Mouse (Mus musculus): ENCODE measurements around the gene Ntf3. TPM values are rescaled to one million over a fixed set of nuclear protein-coding genes. Genes with fewer than 3 reads are reported as not detected.
A peak's percentile ranks its signal among the peaks of the same experiment; 100 is the strongest.

Ntf3 gene
- polyA plus RNA-seq, 1 experiment from 2014 or later, result 7.0 TPM

GRCm38 (mm10) chr6:126114934-126115633, 51.6 kb downstream of the Ntf3 start:
- Histone ChIP-seq H3K9ac (replicated peaks) (no peak overlapping the region), H3K27me3 (no peaks in the 10 kb centered on the region), H3K36me3 (no peaks in the 10 kb centered on the region), H3K27ac (replicated peaks) (no peak overlapping the region), H3K4me1 (no peaks in the 10 kb centered on the region), H3K4me2 (replicated peaks) (no peak overlapping the region), H3K9me3 (no peaks in the 10 kb centered on the region), H3K4me3 (no peak overlapping the region)
- WGBS, result 50% methylated on average over 10 of the region's 10 CpGs
- no peak for ATAC-seq (replicated peaks)

- no peak for ATAC-seq (replicated peaks)
- Histone ChIP-seq H3K4me3 (no peak overlapping the region), H3K9ac (replicated peaks) (no peak overlapping the region), H3K27ac (replicated peaks) (no peak overlapping the region), H3K4me1 (no peaks in the 10 kb centered on the region; the same call in 1 of the 2 replicates), H3K9me3 (no peaks in the 10 kb centered on the region), H3K27me3 (no peaks in the 10 kb centered on the region), H3K4me2 (replicated peaks) (no peak overlapping the region), H3K36me3 (no peaks in the 10 kb centered on the region)
- WGBS, result 87% methylated on average over 15 of the region's 15 CpGs
Observed at GRCm38 (mm10) chr6:126110892-126111835, 55.5 kb downstream of the Ntf3 start.

- no peak overlapping the region for H3K9ac ChIP-seq (replicated peaks)
- no peaks in the 10 kb centered on the region; the same call in 1 of the 2 replicates for H3K4me1 ChIP-seq
- WGBS, result 67% methylated on average over 5 of the region's 5 CpGs
- no peaks in the 10 kb centered on the region for H3K9me3 ChIP-seq
- no peaks in the 10 kb centered on the region for H3K27me3 ChIP-seq
- no peak overlapping the region for H3K27ac ChIP-seq (replicated peaks)
- H3K4me3 ChIP-seq, result no peak overlapping the region
- ATAC-seq (replicated peaks), result no peak
- H3K4me2 ChIP-seq (replicated peaks), result no peak overlapping the region
- no peaks in the 10 kb centered on the region for H3K36me3 ChIP-seq
Observed at GRCm38 (mm10) chr6:126109184-126109583, 57.5 kb downstream of the Ntf3 start.

- no peak overlapping the region for H3K27ac ChIP-seq (replicated peaks)
- WGBS, result 84% methylated on average over 2 of the region's 2 CpGs
- no peaks in the 10 kb centered on the region for H3K27me3 ChIP-seq
- H3K9me3 ChIP-seq, result no peaks in the 10 kb centered on the region
- no peak overlapping the region for H3K9ac ChIP-seq (replicated peaks)
- no peaks in the 10 kb centered on the region for H3K36me3 ChIP-seq
- H3K4me2 ChIP-seq (replicated peaks), result no peak overlapping the region
- ATAC-seq (replicated peaks), result no peak
- no peak overlapping the region for H3K4me3 ChIP-seq
- no peaks in the 10 kb centered on the region; the same call in 1 of the 2 replicates for H3K4me1 ChIP-seq
Observed at GRCm38 (mm10) chr6:126108771-126109170, 57.9 kb downstream of the Ntf3 start.

- no peaks in the 10 kb centered on the region; the same call in 1 of the 2 replicates for H3K4me1 ChIP-seq
- no peak overlapping the region for H3K4me2 ChIP-seq (replicated peaks)
- no peak overlapping the region for H3K27ac ChIP-seq (replicated peaks)
- no peaks in the 10 kb centered on the region for H3K9me3 ChIP-seq
- no peaks in the 10 kb centered on the region for H3K27me3 ChIP-seq
- H3K36me3 ChIP-seq, result no peaks in the 10 kb centered on the region
- no peak for ATAC-seq (replicated peaks)
- 61% methylated on average over 2 of the region's 2 CpGs for WGBS
- H3K9ac ChIP-seq (replicated peaks), result no peak overlapping the region
- no peak overlapping the region for H3K4me3 ChIP-seq
Observed at GRCm38 (mm10) chr6:126107398-126107797, 59.3 kb downstream of the Ntf3 start.

- 60% methylated on average over 2 of the region's 2 CpGs for WGBS
- no peaks in the 10 kb centered on the region for H3K27me3 ChIP-seq
- no peaks in the 10 kb centered on the region for H3K36me3 ChIP-seq
- no peak overlapping the region for H3K27ac ChIP-seq (replicated peaks)
- peak; percentile 48; the same call in 1 of the 2 replicates for ATAC-seq (replicated peaks)
- no peak overlapping the region for H3K4me2 ChIP-seq (replicated peaks)
- no peak overlapping the region for H3K9ac ChIP-seq (replicated peaks)
- no peak overlapping the region for H3K4me3 ChIP-seq
- H3K4me1 ChIP-seq, result no peaks in the 10 kb centered on the region; the same call in 1 of the 2 replicates
- no peaks in the 10 kb centered on the region for H3K9me3 ChIP-seq
Observed at GRCm38 (mm10) chr6:126106798-126107173, 59.9 kb downstream of the Ntf3 start.

GRCm38 (mm10) chr6:126106051-126106797, 60.5 kb downstream of the Ntf3 start:
- 71% methylated on average over 7 of the region's 7 CpGs for WGBS
- H3K9me3 ChIP-seq, result no peaks in the 10 kb centered on the region
- H3K27ac ChIP-seq (replicated peaks), result no peak overlapping the region
- no peaks in the 10 kb centered on the region; the same call in 1 of the 2 replicates for H3K4me1 ChIP-seq
- no peaks in the 10 kb centered on the region for H3K36me3 ChIP-seq
- H3K27me3 ChIP-seq, result no peaks in the 10 kb centered on the region
- peak; percentile 82 for ATAC-seq (replicated peaks)
- no peak overlapping the region for H3K9ac ChIP-seq (replicated peaks)
- H3K4me3 ChIP-seq, result no peak overlapping the region
- H3K4me2 ChIP-seq (replicated peaks), result no peak overlapping the region

GRCm38 (mm10) chr6:126105083-126105740, 61.5 kb downstream of the Ntf3 start:
- no peak for ATAC-seq (replicated peaks)
- no peaks in the 10 kb centered on the region for H3K27me3 ChIP-seq
- H3K4me2 ChIP-seq (replicated peaks), result no peak overlapping the region
- WGBS, result 79% methylated on average over 12 of the region's 12 CpGs
- H3K9me3 ChIP-seq, result no peaks in the 10 kb centered on the region
- no peak overlapping the region for H3K9ac ChIP-seq (replicated peaks)
- H3K36me3 ChIP-seq, result no peaks in the 10 kb centered on the region
- H3K27ac ChIP-seq (replicated peaks), result no peak overlapping the region
- no peaks in the 10 kb centered on the region; the same call in 1 of the 2 replicates for H3K4me1 ChIP-seq
- no peak overlapping the region for H3K4me3 ChIP-seq

GRCm38 (mm10) chr6:126102571-126102970, 64.1 kb downstream of the Ntf3 start:
- H3K36me3 ChIP-seq, result no peaks in the 10 kb centered on the region
- H3K9me3 ChIP-seq, result no peaks in the 10 kb centered on the region
- no peak overlapping the region for H3K9ac ChIP-seq (replicated peaks)
- no peak for ATAC-seq (replicated peaks)
- H3K4me1 ChIP-seq, result no peaks in the 10 kb centered on the region; the same call in 1 of the 2 replicates
- no peak overlapping the region for H3K27ac ChIP-seq (replicated peaks)
- WGBS, result 70% methylated on average over 6 of the region's 6 CpGs
- H3K4me2 ChIP-seq (replicated peaks), result no peak overlapping the region
- H3K4me3 ChIP-seq, result no peak overlapping the region
- no peaks in the 10 kb centered on the region for H3K27me3 ChIP-seq

- WGBS, result 93% methylated on average over 11 of the region's 11 CpGs
- Histone ChIP-seq H3K27me3 (no peaks in the 10 kb centered on the region), H3K4me1 (no peaks in the 10 kb centered on the region; the same call in 1 of the 2 replicates)
Observed at GRCm38 (mm10) chr6:126102007-126102406, 64.7 kb downstream of the Ntf3 start.

GRCm38 (mm10) chr6:126100579-126100978, 66.1 kb downstream of the Ntf3 start:
- Histone ChIP-seq H3K27ac (replicated peaks) (no peak overlapping the region), H3K27me3 (no peaks in the 10 kb centered on the region), H3K4me1 (no peaks in the 10 kb centered on the region), H3K36me3 (no peaks in the 10 kb centered on the region), H3K4me3 (no peak overlapping the region), H3K9ac (replicated peaks) (no peak overlapping the region), H3K9me3 (no peaks in the 10 kb centered on the region), H3K4me2 (replicated peaks) (no peak overlapping the region)
- ATAC-seq (replicated peaks), result no peak
- 90% methylated on average over 1 of the region's 1 CpGs for WGBS

More at GRCm38 (mm10) chr6:126102007-126102406, 64.7 kb downstream of the Ntf3 start:
- H3K9me3 ChIP-seq, result no peaks in the 10 kb centered on the region
- ATAC-seq (replicated peaks), result no peak
- no peak overlapping the region for H3K27ac ChIP-seq (replicated peaks)
- H3K36me3 ChIP-seq, result no peaks in the 10 kb centered on the region
- H3K4me2 ChIP-seq (replicated peaks), result no peak overlapping the region
- no peak overlapping the region for H3K9ac ChIP-seq (replicated peaks)
- H3K4me3 ChIP-seq, result no peak overlapping the region

All from forebrain, embryonic 15.5 days (tissue).